9 mouse cellular contexts compared by ENCODE assay signal in genomic region chr17:84641893-84642292, GRCm38 (mm10). TPM values are rescaled to one million over a fixed set of nuclear protein-coding genes. Genes with fewer than 3 reads are reported as not detected.
A peak's percentile ranks its signal among the peaks of the same experiment; 100 is the strongest.
DNase-seq lines count a peak whose midpoint lies in the region; ATAC-seq and TF ChIP-seq lines count a peak whose summit lies in the region.
"Had no signal": no experiment of that assay in that cellular context is flagged by ENCODE, and none has a peak within 500 bp of the region (broad histone marks: within the 10 kb centered on the region; RNA-seq: fewer than 3 reads in every experiment).

No protein-coding gene starts in this region.

- no peak overlapping the region for H3K4me3 ChIP-seq in gastrocnemius, adult 2 months
- H3K4me3 ChIP-seq: limb, embryonic 12.5 days had no signal

- no peak for ATAC-seq in erythroblast, adult 5-6 weeks (replicated peaks; ENCODE audit: low FRiP score, poor library complexity, severe bottlenecking)

- peak; percentile 40 for DNase-seq in gastrocnemius, adult 2 months
- no peak for DNase-seq in gastrocnemius, postnatal 25 days
- DNase-seq in spleen, postnatal 10 days (ENCODE audit: low spot score in 2 of 2), result peak; percentile 40 to 74
- no peak for DNase-seq in spleen, adult 12 weeks (ENCODE audit: low spot score)
- DNase-seq in c-Kit-negative CD71-positive TER-119-positive erythroid progenitor cells, embryonic 14.5 days (ENCODE audit: low read depth, low spot score), result peak; percentile 32
- peak; percentile 17 for DNase-seq in layer of hippocampus, adult 9-11 months
- DNase-seq in retina, embryonic 14.5 days (ENCODE audit: low spot score), result peak; percentile 64

- intact Hi-C loops in gastrocnemius, adult 2 months (cut with DNase I), result no loop called here

- H3K27ac ChIP-seq in gastrocnemius, adult 2 months, result no peak overlapping the region
- H3K27ac ChIP-seq: limb, embryonic 12.5 days had no signal

- peak; percentile 68 for TF ChIP-seq CTCF in gastrocnemius, adult 2 months (IDR thresholded peaks at IDR 0.05)

RNA-seq across cellular contexts. Expression of gene Dync2li1, which starts 15.6 kb away (rescaled TPM):
- 1 to 10 TPM; 3.2 to 3.6 TPM for total RNA-seq in gastrocnemius, adult 2 months (2021)
- total RNA-seq in gastrocnemius, postnatal 25 days (2021), result 1 to 10 TPM; 3.1 to 3.6 TPM
- total RNA-seq in erythroblast, adult 5-6 weeks (2015; ENCODE audit: low replicate concordance), result 1.5 TPM in 1 of 2 replicates, not detected in the other
- total RNA-seq in erythroblast, adult 5-6 weeks (2017; ENCODE audit: low replicate concordance), result 2.1 and 3.1 TPM in 2 replicates

RNA-seq across cellular contexts. Expression of gene Abcg8, which starts 34.2 kb away (rescaled TPM):
- total RNA-seq in gastrocnemius, adult 2 months (2021), result not detected
- not detected for total RNA-seq in gastrocnemius, postnatal 25 days (2021)
- total RNA-seq in erythroblast, adult 5-6 weeks (2015; ENCODE audit: low replicate concordance), result not detected in 2 replicates
- total RNA-seq in erythroblast, adult 5-6 weeks (2017; ENCODE audit: low replicate concordance), result not detected in 2 replicates

RNA-seq across cellular contexts. Expression of gene Abcg5, which starts 40.9 kb away (rescaled TPM):
- not detected for total RNA-seq in gastrocnemius, adult 2 months (2021)
- total RNA-seq in gastrocnemius, postnatal 25 days (2021), result not detected
- not detected in 2 replicates for total RNA-seq in erythroblast, adult 5-6 weeks (2015; ENCODE audit: low replicate concordance)
- not detected in 2 replicates for total RNA-seq in erythroblast, adult 5-6 weeks (2017; ENCODE audit: low replicate concordance)

Comparison
In these comparisons a context has a peak if more than half of its experiments do, and no peak if none do; other contexts are left out.
1. DNase-seq: peak in gastrocnemius, adult 2 months (single experiment), spleen, postnatal 10 days (2 of 2), c-Kit-negative CD71-positive TER-119-positive erythroid progenitor cells, embryonic 14.5 days (single experiment), layer of hippocampus, adult 9-11 months (single experiment) and retina, embryonic 14.5 days (single experiment); none in gastrocnemius, postnatal 25 days (single experiment) and spleen, adult 12 weeks (single experiment).